Mouse (Mus musculus) kidney, postnatal 10 days (tissue): ENCODE results near the gene Capzb.

Source experiments
- DNase-seq: peaks from one replicate; pipeline ENCODE4 v3.0.0; 2021; ENCODE audit warnings: mixed read lengths

Gene Capzb

GRCm38 (mm10) chr4:139209130-139209840 is 16.6 kb downstream of the Capzb start:
- DNase-seq: no peak

GRCm38 (mm10) chr4:139211975-139212831 is 19.5 kb downstream of the Capzb start:
- DNase-seq: peak; percentile 59

- DNase-seq: no peak
These were observed 20.4 kb downstream of the Capzb start for GRCm38 (mm10) chr4:139213086-139213485.

GRCm38 (mm10) chr4:139213935-139214371 is 21.3 kb downstream of the Capzb start:
- peak; percentile 68 for DNase-seq

- no peak for DNase-seq
These were observed 23.9 kb downstream of the Capzb start for GRCm38 (mm10) chr4:139216566-139216965.

- no peak for DNase-seq
These were observed 25.8 kb downstream of the Capzb start for GRCm38 (mm10) chr4:139218539-139218938.

- DNase-seq: no peak
These were observed 27.0 kb downstream of the Capzb start for GRCm38 (mm10) chr4:139219656-139220055.

- DNase-seq: peak; percentile 72
These were observed 28.3 kb downstream of the Capzb start for GRCm38 (mm10) chr4:139220978-139221377.

- DNase-seq: no peak
These were observed 29.1 kb downstream of the Capzb start for GRCm38 (mm10) chr4:139221837-139222236.

GRCm38 (mm10) chr4:139225115-139225514 is 32.4 kb downstream of the Capzb start:
- no peak for DNase-seq

GRCm38 (mm10) chr4:139225944-139226343 is 33.2 kb downstream of the Capzb start:
- DNase-seq: no peak

GRCm38 (mm10) chr4:139226504-139227216 is 34.0 kb downstream of the Capzb start:
- peak; percentile 51 for DNase-seq

- DNase-seq: no peak
These were observed 35.2 kb downstream of the Capzb start for GRCm38 (mm10) chr4:139227923-139228322.

GRCm38 (mm10) chr4:139229271-139229670 is 36.6 kb downstream of the Capzb start:
- DNase-seq: no peak

GRCm38 (mm10) chr4:139230376-139231120 is 37.8 kb downstream of the Capzb start:
- DNase-seq: peak; percentile 73

- no peak for DNase-seq
These were observed 38.5 kb downstream of the Capzb start for GRCm38 (mm10) chr4:139231163-139231562.

GRCm38 (mm10) chr4:139232479-139233145 is 39.9 kb downstream of the Capzb start:
- peak; percentile 78 for DNase-seq

- no peak for DNase-seq
These were observed 40.4 kb downstream of the Capzb start for GRCm38 (mm10) chr4:139233146-139233495.

- DNase-seq: no peak
These were observed 41.1 kb downstream of the Capzb start for GRCm38 (mm10) chr4:139233755-139234254.

GRCm38 (mm10) chr4:139234261-139234660 is 41.6 kb downstream of the Capzb start:
- no peak for DNase-seq

GRCm38 (mm10) chr4:139235556-139235955 is 42.9 kb downstream of the Capzb start:
- DNase-seq: no peak

- DNase-seq: peak; percentile 50
These were observed 45.9 kb downstream of the Capzb start for GRCm38 (mm10) chr4:139238612-139239011.
